Mouse (Mus musculus) olfactory bulb, adult 2 months (tissue): ENCODE measurements around the gene Jph3. TPM values are rescaled to one million over a fixed set of nuclear protein-coding genes. Genes with fewer than 3 reads are reported as not detected.

ENCODE experiments used
- H3K27ac ChIP-seq: fragments of 200-500 bp; 2 replicates; pipeline ENCODE4 v1.5.1; 2012; ENCODE audit warnings: low read depth, low read length; ENCODE audit not compliant: insufficient read depth
- H3K4me1 ChIP-seq: fragments of 200-500 bp; 2 replicates; pipeline ENCODE4 v1.6.1; 2012; ENCODE audit warnings: low read length; ENCODE audit not compliant: control insufficient read depth, insufficient read depth
- H3K4me3 ChIP-seq: fragments of 200-500 bp; 2 replicates; pipeline ENCODE4 v1.5.1; 2012; ENCODE audit warnings: mild to moderate bottlenecking, low read depth, low read length, moderate library complexity; ENCODE audit not compliant: insufficient read depth
- CTCF ChIP-seq: fragments of 200-500 bp; IDR thresholded peaks from 2 replicates; pipeline ENCODE4 v1.5.1; 2012; ENCODE audit warnings: low read depth, mild to moderate bottlenecking, low read length, moderate library complexity; ENCODE audit not compliant: insufficient read depth
- POLR2A ChIP-seq: fragments of 200-500 bp; IDR thresholded peaks from 2 replicates; pipeline ENCODE4 v1.6.1; 2012; ENCODE audit warnings: mild to moderate bottlenecking, low read depth, low read length, moderate library complexity; ENCODE audit not compliant: insufficient read depth
- WGBS: fragments of 180-500 bp; shearing (Covaris S2); methylation state at CpG from one replicate; pipeline ENCODE4 v1.1.7; 2018; 5-methylcytosine and 5-hydroxymethylcytosine counted together
- polyA plus RNA-seq: library from polyadenylated mRNA; stranded (reverse); fragments of >200 nt; gene quantifications from 2 replicates; pipeline ENCODE4 v1.2.4, GENCODE M21; 2012; ENCODE audit warnings: low replicate concordance; ENCODE audit not compliant: missing spikeins, insufficient read depth, insufficient read length

The Jph3 gene
- polyA plus RNA-seq, 1 experiment: 104 TPM

- Histone ChIP-seq H3K27ac (no peak overlapping the region), H3K4me3 (no peak overlapping the region), H3K4me1 (peaks cover 22% of the 10 kb centered on the region)
- 80% methylated on average over 12 of the region's 12 CpGs for WGBS
- TF ChIP-seq POLR2A (no peak), CTCF (no peak)
Measured at GRCm38 (mm10) chr8:121811931-121812570, 82.6 kb downstream of the Jph3 start.

DNA sequence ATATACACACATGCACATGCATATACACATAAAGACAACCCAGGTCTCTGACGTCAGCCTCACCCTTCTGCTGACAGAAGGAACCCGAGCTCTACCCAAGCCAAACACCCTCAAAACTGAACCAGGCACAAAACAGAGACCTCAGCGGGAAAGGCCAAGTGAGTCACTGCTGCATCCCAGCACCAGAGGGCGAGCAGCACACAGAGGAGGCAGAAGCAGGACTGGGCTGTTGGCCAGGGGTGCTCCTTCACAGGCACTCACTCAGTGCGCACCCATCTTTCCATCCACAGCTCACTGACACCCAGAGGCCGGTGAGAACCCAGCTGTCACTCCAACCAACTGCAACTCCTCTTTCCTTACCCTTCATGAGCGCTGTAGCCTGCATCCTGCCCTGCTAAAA lies 88.8 kb downstream of the Jph3 start:
- Histone ChIP-seq H3K27ac (no peak overlapping the region), H3K4me1 (no peaks in the 10 kb centered on the region; the same call in 1 of the 2 replicates), H3K4me3 (no peak overlapping the region)
- TF ChIP-seq POLR2A (no peak), CTCF (no peak)
- 74% methylated on average over 7 of the region's 7 CpGs for WGBS

GRCm38 (mm10) chr8:121820840-121821239 lies 91.4 kb downstream of the Jph3 start:
- Histone ChIP-seq H3K4me1 (no peaks in the 10 kb centered on the region; the same call in 1 of the 2 replicates), H3K27ac (no peak overlapping the region), H3K4me3 (no peak overlapping the region)
- TF ChIP-seq POLR2A (no peak), CTCF (no peak)
- 91% methylated on average over 6 of the region's 6 CpGs for WGBS

DNA sequence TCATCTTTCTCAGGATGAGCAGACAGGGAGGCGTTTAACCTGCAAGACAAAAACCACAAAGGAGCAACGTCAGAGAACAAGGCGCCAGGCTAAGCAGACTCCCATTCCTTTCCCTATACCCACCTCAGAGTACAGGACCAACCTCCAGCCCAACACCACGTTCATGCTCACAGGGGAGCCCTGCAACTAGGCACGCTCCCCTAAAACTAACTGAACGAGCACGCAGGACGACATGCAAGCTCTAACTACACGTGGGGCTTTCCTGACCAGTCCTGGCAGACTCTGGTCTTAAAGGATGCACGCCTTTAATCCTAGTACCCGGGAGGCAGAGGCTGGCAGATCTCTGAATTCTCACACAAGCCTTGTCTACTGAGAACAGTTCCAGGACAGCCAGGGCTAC lies 91.9 kb downstream of the Jph3 start:
- 81% methylated on average over 11 of the region's 11 CpGs for WGBS
- Histone ChIP-seq H3K27ac (no peak overlapping the region), H3K4me1 (no peaks in the 10 kb centered on the region; the same call in 1 of the 2 replicates), H3K4me3 (no peak overlapping the region)
- no peak for TF ChIP-seq CTCF
- no peak for TF ChIP-seq POLR2A

GRCm38 (mm10) chr8:121821770-121822169 lies 92.3 kb downstream of the Jph3 start:
- Histone ChIP-seq H3K4me3 (no peak overlapping the region), H3K4me1 (no peaks in the 10 kb centered on the region; the same call in 1 of the 2 replicates), H3K27ac (no peak overlapping the region)
- 79% methylated on average over 9 of the region's 9 CpGs for WGBS
- no peak for TF ChIP-seq CTCF
- no peak for TF ChIP-seq POLR2A

- TF ChIP-seq CTCF: no peak
- no peak for TF ChIP-seq POLR2A
- Histone ChIP-seq H3K4me1 (peaks cover 15% of the 10 kb centered on the region), H3K4me3 (no peak overlapping the region), H3K27ac (no peak overlapping the region)
- WGBS: 92% methylated on average over 5 of the region's 5 CpGs
Measured at GRCm38 (mm10) chr8:121827726-121828125, 98.3 kb downstream of the Jph3 start.

DNA sequence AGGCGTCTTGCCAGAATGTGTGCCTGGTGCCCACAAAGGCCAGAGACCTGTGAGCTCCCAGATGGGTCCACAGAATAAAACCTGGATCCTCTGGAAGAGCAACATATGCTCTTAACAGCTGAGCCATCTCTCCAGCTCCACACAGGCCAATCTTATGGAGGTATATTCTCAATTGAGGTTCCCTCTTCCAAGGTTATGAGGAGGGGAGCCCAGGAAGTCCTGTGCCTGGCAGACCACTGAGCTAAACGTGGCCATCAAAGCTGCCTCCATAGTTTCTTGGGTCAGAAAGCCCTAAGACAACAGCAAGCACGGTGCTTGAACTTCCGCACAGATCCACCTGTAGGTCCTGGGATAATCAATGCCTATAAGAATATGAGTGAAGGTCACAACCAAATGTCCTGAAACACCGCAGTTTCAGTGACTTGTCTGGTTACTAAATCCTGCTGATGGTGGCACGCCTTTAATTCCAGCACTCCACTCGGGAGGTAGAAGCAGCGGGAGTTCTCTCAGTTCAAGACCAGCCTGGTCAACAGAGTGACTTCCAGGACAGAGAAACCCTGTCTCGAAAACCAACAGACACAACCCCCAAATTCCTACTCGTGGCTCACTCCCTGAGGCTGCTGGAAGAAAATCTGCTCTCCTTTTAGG lies 99.1 kb downstream of the Jph3 start:
- 32% methylated on average over 10 of the region's 10 CpGs for whole genome bisulfite sequencing

DNA sequence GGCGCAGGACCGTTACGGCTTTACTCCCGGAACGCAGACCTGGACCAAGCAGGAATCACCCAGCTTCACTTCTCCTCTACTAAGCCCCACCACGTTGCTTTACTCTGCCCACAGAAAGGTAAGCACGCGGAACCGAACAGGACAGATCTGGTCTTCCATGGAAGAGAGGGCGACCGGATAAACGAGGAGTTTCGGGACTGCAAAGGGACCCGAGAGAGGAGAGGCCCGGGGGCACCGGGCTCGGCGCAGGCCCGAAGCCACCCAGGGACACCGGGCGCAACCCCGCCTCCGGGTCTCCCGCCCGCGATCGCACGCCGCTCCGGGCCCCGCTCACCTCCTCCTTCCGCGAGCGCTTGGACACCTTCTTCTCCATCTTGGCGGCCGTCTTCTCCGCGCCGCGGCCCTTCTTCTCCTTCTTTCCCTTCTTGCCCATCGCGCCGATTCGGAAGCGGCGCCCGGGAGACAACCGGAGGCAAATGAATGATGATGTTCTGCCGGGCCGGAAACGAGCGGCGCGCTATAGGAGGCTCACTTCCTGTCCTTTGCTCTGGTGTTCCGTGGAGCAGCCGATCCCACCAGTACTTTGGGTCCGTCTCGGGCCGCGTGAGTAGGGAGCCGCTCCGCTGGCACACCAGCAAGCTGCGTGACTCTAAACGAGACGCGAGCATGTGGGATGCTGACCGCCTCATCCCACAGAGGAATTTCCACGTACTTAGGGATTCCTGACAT lies 99.8 kb downstream of the Jph3 start, which contains the start of gene Klhdc4:
Gene Klhdc4 (minus strand): TSS at position 522 of the 729 bp plus-strand sequence.
- Histone ChIP-seq H3K27ac (peak within 1 kb of the TSS; percentile 71), H3K4me3 (peak within 1 kb of the TSS; percentile 90), H3K4me1 (peaks cover 15% of the 10 kb centered on the region)
- TF ChIP-seq POLR2A: peak; percentile 45; the same call in 1 of the 2 replicates
- TF ChIP-seq CTCF: no peak
- under 1% methylated on average over 67 of the region's 68 CpGs for WGBS

More for the DNA sequence above, 99.1 kb downstream of the Jph3 start:
- no peak overlapping the region for H3K27ac ChIP-seq
- H3K4me1 ChIP-seq: peaks cover 15% of the 10 kb centered on the region
- no peak for TF ChIP-seq CTCF
- no peak for TF ChIP-seq POLR2A
- peak overlapping the region; percentile 90 for H3K4me3 ChIP-seq
